Mouse (Mus musculus) liver, adult (tissue): ENCODE data around the gene Gemin7.

Source experiments
- GATA4 ChIP-seq: IDR thresholded peaks from 2 replicates; pipeline ENCODE4 v1.6.1; 2014; ENCODE audit warnings: mild to moderate bottlenecking, low read length; ENCODE audit not compliant: insufficient replicate concordance

Gemin7 gene

DNA sequence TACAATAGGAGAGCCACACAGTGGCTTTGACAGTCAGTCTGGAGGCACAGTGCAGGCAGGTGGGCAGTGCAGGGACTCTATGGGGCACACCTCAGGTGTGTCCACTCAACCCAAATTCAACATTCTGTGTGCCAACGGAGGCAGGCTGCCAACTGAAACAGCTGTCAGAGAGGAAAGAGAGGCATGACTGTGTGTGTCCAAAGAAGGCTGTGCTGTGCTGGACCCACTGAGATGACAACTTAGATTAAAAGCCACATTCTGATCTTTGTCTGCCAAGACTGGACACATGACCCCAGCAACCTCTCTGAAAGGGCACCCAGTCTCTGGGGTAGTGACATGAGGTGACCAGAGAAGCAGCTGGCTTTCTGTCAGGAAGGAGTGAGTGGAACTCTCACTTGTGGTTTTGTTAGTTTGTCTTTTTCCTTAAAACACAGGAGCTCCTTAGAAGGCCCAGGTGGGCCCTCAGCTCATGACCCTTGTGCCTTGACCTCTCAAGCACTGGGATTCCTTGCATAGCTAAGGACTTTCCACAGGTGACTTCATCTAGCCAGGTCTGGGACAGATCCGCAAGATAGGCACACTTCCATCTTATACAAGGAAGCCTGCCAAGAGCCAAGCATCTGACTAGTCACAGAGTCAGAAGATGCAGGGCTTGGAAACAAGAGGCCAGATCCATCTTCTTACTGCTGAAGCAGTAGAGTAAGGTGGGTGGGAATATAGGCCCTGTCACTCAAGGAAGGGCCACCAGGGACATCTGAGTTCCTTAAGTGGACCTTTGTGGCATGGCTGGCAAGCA is 36.4 kb downstream of the Gemin7 start:
- no peak for TF ChIP-seq GATA4

DNA sequence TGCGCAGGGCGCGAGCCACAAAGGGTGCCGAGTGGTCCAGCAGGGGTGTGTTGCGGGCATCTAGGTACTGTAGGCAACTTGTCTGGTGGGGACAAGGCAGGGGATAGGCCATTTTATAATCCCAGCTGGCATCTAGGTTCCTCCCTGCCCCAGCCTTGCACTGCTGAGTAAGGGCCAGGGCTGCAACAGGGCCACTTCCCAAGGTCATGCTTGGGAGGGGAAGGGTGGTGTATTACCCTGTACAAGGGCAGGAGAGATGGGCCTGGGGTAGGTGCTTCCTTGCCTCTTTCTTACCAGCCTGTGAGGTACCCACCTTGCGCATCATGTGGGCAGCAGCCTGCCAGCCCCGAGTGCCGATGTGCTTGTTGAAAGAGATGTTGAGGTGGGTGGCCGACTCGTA is 42.7 kb downstream of the Gemin7 start:
- no peak for TF ChIP-seq GATA4

DNA sequence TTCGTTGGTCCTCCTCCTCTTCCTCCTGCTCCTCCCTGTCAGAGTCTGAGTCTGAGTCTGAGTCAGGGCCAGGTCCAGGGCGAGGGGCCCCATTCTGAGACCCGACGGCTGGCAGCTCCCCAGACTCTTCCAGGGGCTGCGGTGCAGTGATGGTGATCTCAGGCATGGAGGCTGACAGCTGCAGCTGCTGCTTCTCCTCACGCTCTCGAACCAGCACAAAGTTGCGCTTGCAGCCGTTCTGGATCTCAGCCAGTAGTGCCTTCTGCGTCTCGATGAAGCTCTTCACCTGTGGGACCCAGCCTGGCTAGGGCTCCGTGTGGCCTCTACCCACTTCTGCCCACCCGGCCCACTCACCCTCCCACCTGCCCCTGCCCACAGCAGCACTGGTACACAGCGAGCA is 45.2 kb downstream of the Gemin7 start:
- TF ChIP-seq GATA4: no peak

DNA sequence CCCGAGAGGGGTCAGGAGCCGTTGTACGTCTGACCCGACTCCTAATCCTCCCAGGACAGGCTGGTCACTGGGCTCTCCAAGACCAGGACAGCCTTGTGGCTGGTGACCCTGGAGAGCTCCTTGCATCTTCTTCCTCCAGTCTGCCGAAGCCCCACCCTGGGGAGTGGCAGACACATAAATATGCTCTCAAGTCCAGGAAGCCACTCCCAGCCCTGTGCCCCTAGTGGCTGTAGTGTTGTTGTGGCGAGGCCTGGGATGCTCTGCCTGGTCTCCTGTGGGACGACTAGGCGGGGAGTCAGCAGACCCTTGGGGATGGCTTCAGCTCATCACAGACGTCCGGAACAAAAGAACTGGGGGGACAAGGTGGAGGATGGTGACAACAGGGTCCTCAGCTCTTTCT is 46.3 kb downstream of the Gemin7 start:
- TF ChIP-seq GATA4: no peak

DNA sequence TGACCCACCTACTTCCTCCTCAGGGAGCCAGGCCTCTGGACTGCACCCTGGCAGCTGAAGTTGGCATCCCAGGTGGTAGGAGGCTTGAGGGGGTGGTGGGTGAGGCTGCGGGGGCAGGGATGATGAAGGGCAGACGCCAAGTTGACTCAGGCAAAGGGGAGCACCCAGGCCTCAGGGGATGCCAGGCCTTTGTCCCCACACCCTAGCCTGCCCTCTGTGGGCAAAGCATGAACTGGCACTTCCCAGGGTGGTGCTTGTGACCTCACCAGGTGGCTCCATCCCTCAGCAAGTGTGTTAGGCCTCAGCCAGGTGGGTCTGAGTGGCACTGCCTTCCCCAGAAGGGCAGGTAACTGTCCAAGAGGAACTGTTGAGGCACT is 52.3 kb downstream of the Gemin7 start:
- no peak for TF ChIP-seq GATA4

DNA sequence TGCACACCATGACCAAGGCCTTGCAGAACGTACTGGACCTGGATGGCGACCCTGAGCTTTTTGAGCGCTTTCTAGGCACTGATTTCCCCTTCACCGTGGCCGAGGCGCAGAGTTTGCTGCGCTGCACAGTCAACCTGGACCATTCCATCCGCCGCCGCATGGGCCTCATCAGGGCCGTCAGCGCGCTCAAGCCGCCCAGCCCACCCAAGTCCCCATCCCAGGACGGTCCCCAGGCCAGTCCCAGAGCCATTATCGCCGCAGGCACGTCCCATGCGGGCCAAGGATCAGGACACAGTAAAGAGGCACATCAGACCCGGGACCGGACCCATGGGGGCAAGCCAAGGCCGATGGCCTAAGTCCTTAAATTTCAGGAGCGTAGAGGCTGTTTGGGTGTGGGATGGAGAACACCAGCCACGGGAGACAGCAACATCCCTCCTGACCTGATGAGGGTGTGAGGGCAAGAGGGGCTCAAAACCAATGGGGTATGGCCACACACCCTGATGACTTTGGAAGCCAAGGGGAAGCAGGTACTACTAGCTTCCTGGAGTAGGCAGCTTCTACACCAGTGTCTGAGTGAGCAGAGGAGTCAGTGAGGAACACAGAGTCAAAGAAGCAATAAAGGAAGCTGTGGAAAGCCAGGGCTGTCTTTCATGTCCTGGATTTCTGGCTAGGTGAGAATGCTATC is 52.8 kb downstream of the Gemin7 start:
- TF ChIP-seq GATA4: no peak

DNA sequence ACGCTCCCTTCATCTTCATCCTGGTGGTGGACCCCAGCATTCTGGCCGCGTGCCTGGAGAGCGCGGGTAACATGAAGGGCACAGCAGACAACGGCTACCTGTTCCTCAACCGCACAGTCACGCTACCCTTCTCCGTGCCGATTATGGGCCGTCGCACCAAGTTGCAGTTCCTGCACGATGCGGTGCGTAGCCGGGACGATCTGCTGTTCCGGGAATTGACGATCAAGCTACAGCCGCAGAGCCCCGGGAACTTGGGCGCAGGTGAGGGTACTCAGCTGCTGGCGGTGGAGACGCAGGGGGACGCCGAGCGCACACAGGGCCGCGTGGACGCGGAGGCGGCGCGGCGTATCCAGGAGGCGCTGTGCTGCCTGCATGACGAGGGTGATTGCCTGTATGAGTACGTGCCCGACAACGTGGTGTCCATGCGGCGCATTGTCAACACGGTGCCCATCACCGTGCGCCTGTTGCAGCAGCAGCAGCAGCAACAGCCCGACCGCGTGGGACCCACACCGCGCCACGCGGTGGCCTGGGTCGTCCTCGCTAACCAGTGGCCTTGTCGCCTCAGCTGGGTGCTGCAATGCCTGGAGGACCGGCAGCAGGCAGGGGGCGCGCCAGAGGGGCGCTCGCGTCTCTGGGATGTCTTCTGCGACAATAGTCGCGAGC is 53.5 kb downstream of the Gemin7 start:
- no peak for TF ChIP-seq GATA4

DNA sequence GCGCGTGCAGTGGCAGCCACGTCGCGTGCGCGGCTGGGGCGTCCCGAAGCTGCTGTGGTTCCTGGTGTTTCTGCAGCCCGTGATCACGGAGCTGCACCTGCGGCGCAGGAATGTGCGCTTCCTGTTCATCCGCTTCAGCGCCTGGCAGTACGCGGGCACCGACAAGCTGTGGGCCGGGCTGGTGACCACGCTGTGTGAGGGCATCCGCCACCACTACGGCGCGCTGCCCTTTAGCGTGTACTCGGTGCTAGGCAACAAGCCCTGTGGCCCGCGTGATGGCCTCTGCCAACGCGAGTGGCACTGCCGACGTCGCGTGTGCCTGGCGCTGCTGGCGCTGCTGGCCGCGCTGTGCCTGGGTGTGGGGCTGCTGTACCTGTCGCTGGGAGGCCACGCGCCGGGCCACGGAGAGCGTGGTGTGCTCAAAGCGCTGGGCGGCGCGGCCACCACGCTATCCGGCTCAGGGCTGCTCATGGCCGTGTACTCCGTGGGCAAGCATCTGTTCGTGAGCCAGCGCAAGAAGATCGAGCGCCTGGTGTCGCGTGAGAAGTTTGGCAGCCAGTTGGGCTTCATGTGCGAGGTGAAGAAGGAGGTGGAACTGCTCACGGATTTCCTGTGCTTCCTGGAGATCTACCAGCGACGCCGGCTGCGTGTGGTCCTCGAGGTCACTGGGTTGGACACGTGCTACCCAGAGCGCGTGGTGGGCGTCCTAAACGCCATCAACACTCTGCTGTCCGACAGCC is 54.2 kb downstream of the Gemin7 start:
- TF ChIP-seq GATA4: no peak

DNA sequence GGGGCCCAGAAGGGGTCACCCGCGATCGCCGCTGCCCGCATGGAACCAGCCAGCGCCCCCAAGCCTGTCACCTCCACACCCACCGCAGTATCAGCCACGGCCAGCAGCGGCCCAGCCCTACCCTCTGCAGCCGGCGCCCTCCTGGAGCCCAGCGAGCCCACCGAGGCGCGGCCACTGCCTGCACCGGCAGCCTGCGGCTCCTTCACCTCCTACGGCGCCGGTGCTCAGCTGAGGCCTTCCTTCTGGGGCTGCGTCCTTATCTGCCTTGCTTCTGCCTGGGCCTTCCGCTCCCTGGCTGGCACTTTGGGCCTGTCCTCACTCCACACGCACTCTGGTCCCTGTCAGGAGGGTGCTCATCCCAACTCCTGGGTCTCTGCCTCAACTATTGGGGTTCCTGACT is 57.4 kb downstream of the Gemin7 start:
- no peak for TF ChIP-seq GATA4

DNA sequence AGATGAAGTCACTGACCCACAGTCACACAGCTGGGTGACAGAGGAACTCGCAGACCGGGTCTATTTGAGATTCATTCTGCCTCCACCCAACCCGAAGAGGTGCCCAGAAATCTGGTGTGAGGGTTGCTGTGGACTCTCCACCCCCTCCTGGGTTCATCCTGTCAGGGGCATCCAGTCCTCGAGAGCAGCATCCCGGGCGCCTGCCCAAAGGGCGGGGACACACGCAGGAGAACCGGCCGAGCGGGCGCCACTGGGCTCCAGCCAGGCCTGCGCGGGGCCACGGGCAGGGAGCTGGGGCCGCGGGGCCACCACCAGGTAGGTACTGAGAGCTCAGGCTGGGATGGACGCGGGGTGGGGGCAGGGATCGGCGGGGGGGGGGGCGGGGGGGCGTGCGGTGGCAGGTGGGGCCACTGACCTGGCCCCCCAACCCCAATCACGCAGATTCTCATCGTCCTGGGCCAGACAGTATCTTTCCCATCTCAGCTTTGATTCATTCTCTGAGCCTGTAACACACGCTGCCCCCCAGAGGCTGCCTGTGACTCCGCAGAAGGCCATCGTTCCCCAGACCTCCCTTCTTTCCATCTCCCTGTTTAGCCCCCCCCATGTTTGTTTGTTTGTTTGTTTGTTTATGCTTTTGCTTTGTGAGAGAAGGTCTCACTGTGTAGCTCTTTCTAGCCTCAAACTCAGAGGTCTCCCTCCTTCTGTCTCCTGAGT is 59.6 kb downstream of the Gemin7 start, which contains the start of gene Nkpd1:
Gene Nkpd1 (plus strand): TSS at position 187 of the 714 bp plus-strand sequence.
- TF ChIP-seq GATA4: no peak
